Mouse (Mus musculus) forebrain, embryonic 15.5 days (tissue): ENCODE measurements at regions not wholly inside any gene's neighbourhood (a gene's known extent, or its start where the extent isn't known, plus 50 kb on each side); places are given as distances from the start of the nearest gene placed in this dataset.

Experiments
- ATAC-seq: fragments of 200-750 bp; cut with Nextera tagmentation; replicated peaks from 2 replicates; pipeline ENCODE4 v1.8.0; 2017; ENCODE audit warnings: mild to moderate bottlenecking, moderate TSS enrichment, moderate library complexity
- H3K27ac ChIP-seq: fragments of 300-500 bp; sonication (generic); replicated peaks from 2 replicates; pipeline ENCODE4 v1.5.1; 2015; ENCODE audit warnings: mild to moderate bottlenecking, inconsistent platforms
- H3K27me3 ChIP-seq: fragments of 300-500 bp; sonication (generic); 2 replicates; pipeline ENCODE4 v1.6.1; 2015; ENCODE audit warnings: inconsistent platforms
- H3K36me3 ChIP-seq: fragments of 300-500 bp; sonication (generic); 2 replicates; pipeline ENCODE4 v1.6.1; 2015; ENCODE audit warnings: mild to moderate bottlenecking, inconsistent platforms
- H3K4me1 ChIP-seq: fragments of 300-500 bp; sonication (generic); 2 replicates; pipeline ENCODE4 v1.6.1; 2015; ENCODE audit warnings: inconsistent platforms
- H3K4me2 ChIP-seq: fragments of 300-500 bp; sonication (generic); replicated peaks from 2 replicates; pipeline ENCODE4 v1.6.1; 2015; ENCODE audit warnings: mild to moderate bottlenecking, inconsistent platforms
- H3K4me3 ChIP-seq: fragments of 300-500 bp; sonication (generic); 2 replicates; pipeline ENCODE4 v1.5.1; 2015; ENCODE audit warnings: mild to moderate bottlenecking, inconsistent platforms
- H3K9ac ChIP-seq: fragments of 300-500 bp; sonication (generic); replicated peaks from 2 replicates; pipeline ENCODE4 v1.6.1; 2015; ENCODE audit warnings: mild to moderate bottlenecking, inconsistent platforms
- H3K9me3 ChIP-seq: fragments of 300-500 bp; sonication (generic); 2 replicates; pipeline ENCODE4 v1.6.1; 2016; ENCODE audit warnings: inconsistent platforms
- WGBS: fragments of 180-500 bp; shearing (Covaris S2); methylation state at CpG from one replicate; pipeline ENCODE4 v1.1.7; 2015; ENCODE audit warnings: mixed read lengths; 5-methylcytosine and 5-hydroxymethylcytosine counted together

DNA sequence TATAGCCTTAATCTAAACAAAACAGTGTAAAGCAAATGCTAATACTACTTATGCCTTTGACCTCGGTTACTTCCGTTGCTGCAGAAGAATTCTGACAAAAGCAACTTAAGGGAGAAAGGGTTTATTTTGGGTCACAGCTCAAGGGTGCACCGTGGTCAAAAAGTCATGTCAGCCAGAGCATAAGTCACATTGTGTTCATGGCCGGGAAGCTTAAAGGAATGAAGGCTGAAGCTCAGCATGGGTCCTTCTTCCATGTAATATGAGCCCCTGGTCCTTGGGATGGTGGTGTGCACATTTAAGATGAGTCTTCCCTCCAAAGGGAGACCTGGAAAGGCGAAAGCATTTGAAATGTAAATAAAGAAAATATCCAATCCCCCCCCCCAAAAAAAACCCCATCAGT, 212.1 kb upstream of the Tbl1xr1 start:
- 61% methylated on average over 5 of the region's 5 CpGs for WGBS

GRCm38 (mm10) chr3:21865856-21866255, 210.6 kb upstream of the Tbl1xr1 start:
- Histone ChIP-seq H3K27ac (no peak overlapping the region), H3K36me3 (no peaks in the 10 kb centered on the region), H3K4me2 (no peak overlapping the region), H3K9me3 (no peaks in the 10 kb centered on the region), H3K4me3 (no peak overlapping the region), H3K4me1 (no peaks in the 10 kb centered on the region), H3K27me3 (no peaks in the 10 kb centered on the region), H3K9ac (no peak overlapping the region)
- ATAC-seq: no peak
- WGBS: 96% methylated on average over 1 of the region's 1 CpGs

More for the DNA sequence above, 212.1 kb upstream of the Tbl1xr1 start:
- H3K4me3 ChIP-seq: no peak overlapping the region
- no peaks in the 10 kb centered on the region for H3K4me1 ChIP-seq
- no peak overlapping the region for H3K9ac ChIP-seq
- no peak for ATAC-seq
- H3K36me3 ChIP-seq: no peaks in the 10 kb centered on the region
- H3K27ac ChIP-seq: no peak overlapping the region
- no peaks in the 10 kb centered on the region for H3K9me3 ChIP-seq
- no peak overlapping the region for H3K4me2 ChIP-seq
- no peaks in the 10 kb centered on the region for H3K27me3 ChIP-seq

GRCm38 (mm10) chr3:21878396-21878795, 198.1 kb upstream of the Tbl1xr1 start:
- Histone ChIP-seq H3K4me2 (no peak overlapping the region), H3K4me1 (no peaks in the 10 kb centered on the region), H3K9ac (no peak overlapping the region), H3K4me3 (no peak overlapping the region), H3K27me3 (no peaks in the 10 kb centered on the region), H3K27ac (no peak overlapping the region), H3K9me3 (no peaks in the 10 kb centered on the region), H3K36me3 (no peaks in the 10 kb centered on the region)
- WGBS: 91% methylated on average over 2 of the region's 2 CpGs
- ATAC-seq: no peak

- no peaks in the 10 kb centered on the region for H3K9me3 ChIP-seq
- no peak overlapping the region for H3K4me2 ChIP-seq
- H3K4me1 ChIP-seq: no peaks in the 10 kb centered on the region
- H3K4me3 ChIP-seq: no peak overlapping the region
- H3K27ac ChIP-seq: no peak overlapping the region
- no peaks in the 10 kb centered on the region for H3K36me3 ChIP-seq
- no peak for ATAC-seq
- no peak overlapping the region for H3K9ac ChIP-seq
- H3K27me3 ChIP-seq: no peaks in the 10 kb centered on the region
- 85% methylated on average over 3 of the region's 3 CpGs for WGBS
Measured at GRCm38 (mm10) chr3:21884216-21884615, 192.2 kb upstream of the Tbl1xr1 start.

GRCm38 (mm10) chr3:21888710-21889109, 187.7 kb upstream of the Tbl1xr1 start:
- Histone ChIP-seq H3K4me3 (no peak overlapping the region), H3K27ac (no peak overlapping the region), H3K4me2 (no peak overlapping the region), H3K4me1 (peaks cover 12% of the 10 kb centered on the region), H3K9me3 (no peaks in the 10 kb centered on the region), H3K36me3 (no peaks in the 10 kb centered on the region), H3K9ac (no peak overlapping the region), H3K27me3 (no peaks in the 10 kb centered on the region)
- 87% methylated on average over 3 of the region's 3 CpGs for WGBS
- no peak for ATAC-seq

DNA sequence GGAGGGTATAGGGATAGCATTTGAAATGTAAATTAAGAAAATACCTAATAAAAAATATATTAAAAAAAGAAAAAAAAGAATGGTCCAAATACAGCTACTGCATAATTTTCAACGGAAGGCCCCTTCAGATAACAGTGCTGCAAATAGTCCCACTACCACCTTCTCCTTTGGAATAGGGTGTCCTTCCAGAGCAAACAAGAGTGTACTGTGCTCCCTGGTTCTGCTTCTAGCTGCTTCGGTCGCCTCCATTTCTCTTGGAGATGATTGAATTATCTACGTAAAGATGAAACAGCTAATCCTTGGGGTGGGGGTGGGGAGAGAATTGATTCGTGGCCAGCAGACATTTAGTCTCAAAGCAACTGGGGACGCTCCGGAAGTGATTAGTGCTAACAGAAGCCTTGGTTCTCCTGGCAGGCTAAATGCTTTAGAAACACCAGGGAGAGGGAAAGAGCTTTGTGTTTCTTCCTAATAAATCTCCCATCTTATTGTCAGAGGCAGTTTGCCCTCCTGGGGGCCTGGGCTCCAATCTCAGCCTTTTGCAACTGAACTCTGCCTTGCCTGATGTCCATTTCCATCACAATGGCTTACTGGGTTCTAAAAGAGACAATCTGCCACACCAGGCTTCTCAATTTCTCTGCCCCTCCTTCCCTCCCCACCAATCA, 184.5 kb upstream of the Tbl1xr1 start:
- Histone ChIP-seq H3K4me3 (no peak overlapping the region), H3K27ac (0 out of 2 replicates have a peak overlapping the region, but pooled peaks have one; percentile 25), H3K36me3 (no peaks in the 10 kb centered on the region), H3K9me3 (no peaks in the 10 kb centered on the region), H3K9ac (no peak overlapping the region), H3K27me3 (no peaks in the 10 kb centered on the region), H3K4me1 (peaks cover 12% of the 10 kb centered on the region), H3K4me2 (no peak overlapping the region)
- 0 out of 2 replicates have a peak, but pooled peaks have one; percentile 23 for ATAC-seq
- WGBS: 7% methylated on average over 7 of the region's 7 CpGs

GRCm38 (mm10) chr3:21892864-21893404, 183.5 kb upstream of the Tbl1xr1 start:
- Histone ChIP-seq H3K4me3 (no peak overlapping the region), H3K36me3 (no peaks in the 10 kb centered on the region), H3K27ac (peak overlapping the region; percentile 65), H3K4me2 (no peak overlapping the region), H3K9me3 (no peaks in the 10 kb centered on the region), H3K27me3 (no peaks in the 10 kb centered on the region), H3K4me1 (peaks cover 12% of the 10 kb centered on the region), H3K9ac (no peak overlapping the region)
- ATAC-seq: peak; percentile 84
- 23% methylated on average over 8 of the region's 8 CpGs for WGBS

GRCm38 (mm10) chr3:21895551-21895950, 180.9 kb upstream of the Tbl1xr1 start:
- H3K27me3 ChIP-seq: no peaks in the 10 kb centered on the region
- ATAC-seq: no peak
- no peak overlapping the region for H3K27ac ChIP-seq
- H3K4me2 ChIP-seq: no peak overlapping the region
- peaks cover 12% of the 10 kb centered on the region for H3K4me1 ChIP-seq
- H3K36me3 ChIP-seq: no peaks in the 10 kb centered on the region
- 96% methylated on average over 2 of the region's 2 CpGs for WGBS
- H3K4me3 ChIP-seq: no peak overlapping the region
- no peaks in the 10 kb centered on the region for H3K9me3 ChIP-seq
- no peak overlapping the region for H3K9ac ChIP-seq

- no peak overlapping the region for H3K4me2 ChIP-seq
- peaks cover under 1% of the 10 kb centered on the region for H3K4me1 ChIP-seq
- no peak overlapping the region for H3K9ac ChIP-seq
- H3K36me3 ChIP-seq: no peaks in the 10 kb centered on the region
- H3K9me3 ChIP-seq: no peaks in the 10 kb centered on the region
- H3K27ac ChIP-seq: no peak overlapping the region
- ATAC-seq: no peak
- H3K27me3 ChIP-seq: no peaks in the 10 kb centered on the region
- no peak overlapping the region for H3K4me3 ChIP-seq
- 88% methylated on average over 5 of the region's 5 CpGs for WGBS
Measured at GRCm38 (mm10) chr3:21898241-21898640, 178.2 kb upstream of the Tbl1xr1 start.

GRCm38 (mm10) chr3:21905384-21906073, 170.9 kb upstream of the Tbl1xr1 start:
- WGBS: 84% methylated on average over 2 of the region's 2 CpGs
- Histone ChIP-seq H3K9ac (no peak overlapping the region), H3K36me3 (no peaks in the 10 kb centered on the region), H3K4me2 (no peak overlapping the region), H3K4me3 (no peak overlapping the region), H3K4me1 (no peaks in the 10 kb centered on the region), H3K9me3 (no peaks in the 10 kb centered on the region), H3K27ac (no peak overlapping the region), H3K27me3 (no peaks in the 10 kb centered on the region)
- ATAC-seq: no peak

GRCm38 (mm10) chr3:21908828-21909227, 167.6 kb upstream of the Tbl1xr1 start:
- no peak overlapping the region for H3K27ac ChIP-seq
- H3K9me3 ChIP-seq: no peaks in the 10 kb centered on the region
- H3K27me3 ChIP-seq: no peaks in the 10 kb centered on the region
- no peaks in the 10 kb centered on the region for H3K4me1 ChIP-seq
- ATAC-seq: no peak
- no peak overlapping the region for H3K4me2 ChIP-seq
- no peak overlapping the region for H3K4me3 ChIP-seq
- no peak overlapping the region for H3K9ac ChIP-seq
- WGBS: 93% methylated on average over 4 of the region's 4 CpGs
- no peaks in the 10 kb centered on the region for H3K36me3 ChIP-seq

DNA sequence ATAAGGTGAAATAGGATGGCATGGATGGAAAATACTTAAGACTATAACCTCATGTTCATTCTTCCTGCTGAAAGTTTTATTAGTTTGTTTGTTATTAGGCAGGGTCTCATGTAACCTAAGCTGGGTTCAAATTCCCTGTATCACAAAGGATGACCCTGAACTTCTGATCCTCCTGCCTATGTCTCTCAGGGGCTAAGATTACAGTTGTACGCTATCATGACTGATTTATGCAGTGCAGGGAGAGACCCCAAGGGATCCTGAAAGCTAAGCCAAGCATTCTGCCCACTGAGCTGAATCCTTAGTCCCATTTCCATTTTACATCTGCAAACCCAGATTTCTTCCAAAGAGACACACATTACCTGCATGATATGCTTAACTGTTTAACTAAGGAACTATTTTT, 166.4 kb upstream of the Tbl1xr1 start:
- no peak overlapping the region for H3K9ac ChIP-seq
- H3K4me3 ChIP-seq: no peak overlapping the region
- H3K27me3 ChIP-seq: no peaks in the 10 kb centered on the region
- ATAC-seq: no peak
- WGBS: 83% methylated on average over 1 of the region's 1 CpGs
- H3K9me3 ChIP-seq: no peaks in the 10 kb centered on the region
- H3K4me2 ChIP-seq: no peak overlapping the region
- no peak overlapping the region for H3K27ac ChIP-seq
- H3K36me3 ChIP-seq: no peaks in the 10 kb centered on the region
- no peaks in the 10 kb centered on the region for H3K4me1 ChIP-seq
